Mouse (Mus musculus) fat pad, adult 2 months (tissue): Measurements from ENCODE around the gene Mbl1.

ENCODE experiments used
- DNase-seq: peaks from one replicate; pipeline ENCODE4 v3.0.0-alpha.2; 2011; ENCODE audit warnings: low read depth, low spot score; ENCODE audit errors: extremely low read depth

Mbl1 gene

DNA sequence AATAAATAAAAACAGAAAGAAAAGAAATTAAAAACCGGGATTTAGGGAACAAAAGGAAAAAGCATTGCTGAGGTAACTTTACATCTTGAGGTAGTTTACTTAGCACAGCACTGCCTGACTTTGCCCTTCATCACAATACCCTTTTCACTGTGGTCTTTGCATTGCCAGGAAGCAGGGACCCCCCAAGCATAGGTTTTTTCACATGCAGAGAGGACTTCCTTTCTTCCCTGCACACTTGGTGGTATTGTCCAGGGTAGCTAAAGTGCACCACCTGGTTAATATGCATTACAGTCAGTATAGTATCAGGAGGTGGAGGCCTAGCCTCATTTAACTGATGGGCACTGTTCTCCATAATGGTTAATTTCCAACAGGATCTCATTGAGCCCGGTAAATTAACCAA is 38.2 kb downstream of the Mbl1 start:
- no peak for DNase-seq

DNA sequence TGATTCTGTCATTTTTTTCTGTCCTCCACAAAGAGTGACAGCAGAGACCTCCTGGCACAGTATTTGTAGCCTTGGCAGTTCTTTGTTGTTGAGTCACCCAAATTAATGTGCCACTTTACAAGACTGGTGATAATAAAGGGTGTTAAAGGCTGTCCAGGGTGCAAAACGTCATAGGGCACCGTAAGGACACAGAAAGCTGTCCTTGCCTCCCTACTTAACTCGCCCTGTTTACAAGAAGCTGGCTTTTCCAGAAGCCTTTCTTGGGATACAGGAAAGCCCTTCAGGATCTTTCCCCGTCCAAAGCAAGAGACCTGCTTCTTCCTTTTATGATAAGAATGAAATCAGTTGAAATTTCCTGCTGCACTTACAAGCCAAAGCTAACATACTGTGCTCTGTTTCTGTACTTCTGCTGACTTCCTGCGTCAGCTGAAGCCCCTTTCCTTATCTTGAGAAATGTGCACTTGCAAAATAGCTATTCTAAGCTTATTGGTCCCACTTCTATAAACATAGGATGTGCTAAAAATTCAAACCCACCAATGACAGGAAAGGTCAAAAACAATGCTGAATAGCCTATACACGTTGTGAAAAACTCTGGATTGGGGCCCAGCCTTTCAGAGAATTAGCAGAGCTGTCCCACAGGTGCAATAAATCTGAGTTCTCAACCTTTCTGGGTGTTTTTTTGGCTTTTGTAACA is 46.9 kb downstream of the Mbl1 start:
- DNase-seq: no peak
